Mouse (Mus musculus) Patski (cell line): Measurements from ENCODE around the gene A530084C06Rik. TPM values are rescaled to one million over a fixed set of nuclear protein-coding genes. Genes with fewer than 3 reads are reported as not detected.

Experiments
- ATAC-seq: fragments of 100-300 bp; one replicate; pipeline ENCODE4 v1.8.0; 2021
- CTCF ChIA-PET: fragments of 350-600 bp; sonication (Branson Sonifier 250); formaldehyde crosslinking; loops from one replicate; lab custom pipeline; 2022; ENCODE audit warnings: inconsistent platforms; lab: Charles Lee
- POLR2A ChIA-PET: fragments of 350-600 bp; sonication (Branson Sonifier 250); formaldehyde crosslinking; loops from one replicate; lab custom pipeline; 2022; ENCODE audit warnings: antibody characterized with exemption, inconsistent platforms; lab: Charles Lee
- DNase-seq: peaks from one replicate; pipeline ENCODE4 v3.0.0-alpha.2; 2011; ENCODE audit warnings: low read depth, low spot score
- H3K27me3 ChIP-seq: fragments of 371-371 bp; one replicate; pipeline ENCODE4 v1.5.1; 2021
- CTCF ChIP-seq: fragments of 100-300 bp; IDR thresholded peaks from one replicate; pipeline ENCODE4 v1.5.1; 2021
- in situ Hi-C: fragments of 300-500 bp; cut with MboI; formaldehyde crosslinking; loops from 3 replicates; pipeline ENCODE4 v1.11.1; 2018; ENCODE audit warnings: low pct_unique_long_range_greater_than_20kb, mixed read lengths
- polyA plus RNA-seq: library from polyadenylated mRNA; unstranded; gene quantifications from one replicate; pipeline ENCODE4 v1.2.3, GENCODE M21; 2021

Gene A530084C06Rik
- polyA plus RNA-seq: not detected

GRCm38 (mm10) chr13:31558521-31559418, at the start of gene A530084C06Rik:
TSS of gene A530084C06Rik (minus strand) at chr13:31559333.
- no peaks in the 10 kb centered on the region for H3K27me3 ChIP-seq
- ATAC-seq (peak; percentile 38), DNase-seq (no peak)
- in situ Hi-C loops: no loop called here
- CTCF ChIA-PET: interaction anchor here (1.0 to 1.5 kb wide), 5 partner anchors 16 to 351 kb away, joined by 3 to 6 read pairs (median 3); no protein-coding TSS in a partner anchor
- TF ChIP-seq CTCF: no peak
- POLR2A ChIA-PET: no interaction called here

GRCm38 (mm10) chr13:31603964-31604363, 44.8 kb upstream of the A530084C06Rik start:
- ChIA-PET CTCF (no interaction called here), POLR2A (no interaction called here)
- in situ Hi-C loops: loop anchor here (5.0 kb wide), 1 partner anchor 42 kb away; no protein-coding TSS in a partner anchor
- no peak for ATAC-seq
- no peaks in the 10 kb centered on the region for H3K27me3 ChIP-seq
- no peak for DNase-seq
- TF ChIP-seq CTCF: no peak

- in situ Hi-C loops: no loop called here
- TF ChIP-seq CTCF: no peak
- no peak for ATAC-seq
- ChIA-PET CTCF (interaction anchor here (1.0 to 1.2 kb wide), 2 partner anchors 12 to 59 kb away, joined by 3 to 4 read pairs; no protein-coding TSS in a partner anchor), POLR2A (interaction anchor here (0.6 kb wide), 1 partner anchor 735 kb away, joined by 6 read pairs; no protein-coding TSS in a partner anchor)
- H3K27me3 ChIP-seq: no peaks in the 10 kb centered on the region
- DNase-seq: no peak
These were observed 40.4 kb upstream of the A530084C06Rik start for GRCm38 (mm10) chr13:31599576-31599975.

GRCm38 (mm10) chr13:31587341-31587740, 28.2 kb upstream of the A530084C06Rik start:
- in situ Hi-C loops: no loop called here
- no peaks in the 10 kb centered on the region for H3K27me3 ChIP-seq
- ATAC-seq (no peak), DNase-seq (no peak)
- ChIA-PET CTCF (interaction anchor here (1.2 to 1.6 kb wide), 2 partner anchors 13 to 17 kb away, joined by 3 read pairs; no protein-coding TSS in a partner anchor), POLR2A (no interaction called here)
- TF ChIP-seq CTCF: no peak

- DNase-seq (no peak), ATAC-seq (no peak)
- CTCF ChIA-PET: no interaction called here
- in situ Hi-C loops: no loop called here
- no peaks in the 10 kb centered on the region for H3K27me3 ChIP-seq
- no peak for TF ChIP-seq CTCF
- POLR2A ChIA-PET: no interaction called here
These were observed 20.7 kb upstream of the A530084C06Rik start for GRCm38 (mm10) chr13:31579866-31580265.

- H3K27me3 ChIP-seq: no peaks in the 10 kb centered on the region
- peak; percentile 99 for ATAC-seq
- POLR2A ChIA-PET: interaction anchor here (0.5 to 0.6 kb wide), 2 partner anchors 56 to 302 kb away, joined by 3 to 4 read pairs; no protein-coding TSS in a partner anchor
- in situ Hi-C loops: no loop called here
- CTCF ChIA-PET: interaction anchor here (0.9 to 1.4 kb wide), 4 partner anchors 9 to 138 kb away, joined by 3 to 5 read pairs (median 4); partner anchors contain the start of gene A530084C06Rik
- DNase-seq: peak; percentile 93
- no peak for TF ChIP-seq CTCF
These were observed 19.3 kb upstream of the A530084C06Rik start for GRCm38 (mm10) chr13:31578389-31578788.

- ATAC-seq: no peak
- TF ChIP-seq CTCF: no peak
- CTCF ChIA-PET: interaction anchor here (1.0 to 1.4 kb wide), 3 partner anchors 18 to 138 kb away, joined by 3 to 5 read pairs (median 5); partner anchors contain the start of gene A530084C06Rik
These were observed 18.4 kb upstream of the A530084C06Rik start for GRCm38 (mm10) chr13:31577576-31577975.

GRCm38 (mm10) chr13:31576696-31577095, 17.6 kb upstream of the A530084C06Rik start:
- H3K27me3 ChIP-seq: no peaks in the 10 kb centered on the region
- in situ Hi-C loops: no loop called here
- ATAC-seq (no peak), DNase-seq (no peak)
- CTCF ChIA-PET: no interaction called here
- TF ChIP-seq CTCF: no peak
- POLR2A ChIA-PET: no interaction called here

More at GRCm38 (mm10) chr13:31577576-31577975, 18.4 kb upstream of the A530084C06Rik start:
- no peaks in the 10 kb centered on the region for H3K27me3 ChIP-seq
- POLR2A ChIA-PET: no interaction called here
- DNase-seq: no peak
- in situ Hi-C loops: no loop called here

GRCm38 (mm10) chr13:31574627-31575026, 15.5 kb upstream of the A530084C06Rik start:
- ChIA-PET CTCF (interaction anchor here (0.9 kb wide), 1 partner anchor 15 kb away, joined by 3 read pairs; the partner anchor contains the start of gene A530084C06Rik), POLR2A (interaction anchor here (0.6 kb wide), 1 partner anchor 183 kb away, joined by 3 read pairs; no protein-coding TSS in a partner anchor)
- no peak for TF ChIP-seq CTCF
- ATAC-seq: no peak
- no peak for DNase-seq
- in situ Hi-C loops: no loop called here
- H3K27me3 ChIP-seq: no peaks in the 10 kb centered on the region

- no peak for TF ChIP-seq CTCF
- in situ Hi-C loops: no loop called here
- H3K27me3 ChIP-seq: no peaks in the 10 kb centered on the region
- ATAC-seq (no peak), DNase-seq (no peak)
- POLR2A ChIA-PET: no interaction called here
- CTCF ChIA-PET: interaction anchor here (1.4 kb wide), 1 partner anchor 10 kb away, joined by 3 read pairs; no protein-coding TSS in a partner anchor
These were observed 13.8 kb upstream of the A530084C06Rik start for GRCm38 (mm10) chr13:31572806-31573508.
